Mouse (Mus musculus) lung, postnatal 4 days (tissue): ENCODE data around the gene Hist1h2bf.
"Not testable (repeated sequence)": the region's sequence is repeated elsewhere in the genome, so short reads cannot be mapped to it uniquely, and the experiment has no call there.

Experiments
- DNase-seq, 2 experiments: peaks; one replicate each; pipeline ENCODE4 v3.0.0; 2021

Hist1h2bf gene

DNA sequence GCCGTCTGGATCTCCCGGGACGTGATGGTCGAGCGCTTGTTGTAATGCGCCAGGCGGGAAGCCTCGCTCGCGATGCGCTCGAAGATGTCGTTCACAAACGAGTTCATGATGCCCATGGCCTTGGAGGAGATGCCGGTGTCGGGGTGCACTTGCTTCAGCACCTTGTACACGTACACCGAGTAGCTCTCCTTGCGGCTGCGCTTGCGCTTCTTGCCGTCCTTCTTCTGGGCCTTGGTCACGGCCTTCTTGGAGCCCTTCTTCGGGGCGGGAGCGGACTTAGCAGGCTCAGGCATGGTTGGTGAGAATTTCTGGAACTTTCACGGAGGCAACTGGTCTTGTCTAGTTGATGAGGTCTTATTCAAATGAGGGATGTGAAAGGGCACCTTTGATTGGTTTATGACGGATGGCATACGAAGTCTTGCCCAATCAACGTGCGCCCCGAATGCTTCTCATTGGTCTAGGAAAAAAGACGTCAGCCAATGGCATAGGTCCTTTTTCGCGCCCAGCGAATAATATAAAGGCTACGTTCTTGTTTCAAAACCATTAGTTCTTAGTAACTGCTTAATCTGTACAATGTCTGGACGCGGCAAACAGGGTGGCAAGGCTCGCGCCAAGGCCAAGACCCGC is at the start of gene Hist1h2bf, which contains the start of gene Hist1h2ad:
Gene Hist1h2bf, minus strand, starts transcription at position 299 of the 627 bp plus-strand sequence.
Gene Hist1h2ad, plus strand, starts transcription at position 484 of the 627 bp plus-strand sequence.
- peak; percentile 93 to 94 for DNase-seq

DNA sequence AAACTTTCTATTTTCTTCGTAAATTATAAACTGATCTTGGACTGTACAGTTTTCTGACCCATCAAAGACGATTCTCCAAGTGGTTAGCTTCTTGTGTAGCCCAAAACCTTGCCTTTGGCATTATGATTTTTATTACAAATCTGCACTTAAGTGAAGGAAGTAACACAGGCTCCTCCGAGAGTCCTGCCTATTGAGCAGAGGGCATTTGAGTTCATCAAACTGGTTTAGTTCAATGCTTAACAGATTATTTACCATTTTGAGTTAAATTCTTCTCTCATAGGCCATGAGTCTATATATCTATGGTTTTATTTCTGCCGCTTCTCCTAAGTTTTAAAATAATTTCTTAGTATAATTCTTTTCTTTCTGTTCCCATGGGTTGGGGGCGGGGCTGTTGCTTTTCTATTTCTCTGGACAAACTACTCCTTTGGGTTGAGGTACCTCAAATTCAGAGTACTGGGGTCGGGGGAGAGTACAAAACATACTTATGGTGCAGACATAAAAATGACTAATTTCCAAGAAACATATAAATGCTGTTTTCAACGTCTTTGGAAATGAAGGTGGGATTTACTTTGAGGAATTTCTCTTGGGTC is 49.0 kb upstream of the Hist1h2bf start:
- peak in 1 of 2 experiments; percentile 20 for DNase-seq

GRCm38 (mm10) chr13:23622175-23622671 is 48.2 kb upstream of the Hist1h2bf start, which contains the start of gene Hist1h1e:
Hist1h1e (minus strand) TSS chr13:23622558.
- DNase-seq: peak; percentile 95

GRCm38 (mm10) chr13:23621532-23622174 is 47.7 kb upstream of the Hist1h2bf start:
- peak; percentile 77 to 82 for DNase-seq

DNA sequence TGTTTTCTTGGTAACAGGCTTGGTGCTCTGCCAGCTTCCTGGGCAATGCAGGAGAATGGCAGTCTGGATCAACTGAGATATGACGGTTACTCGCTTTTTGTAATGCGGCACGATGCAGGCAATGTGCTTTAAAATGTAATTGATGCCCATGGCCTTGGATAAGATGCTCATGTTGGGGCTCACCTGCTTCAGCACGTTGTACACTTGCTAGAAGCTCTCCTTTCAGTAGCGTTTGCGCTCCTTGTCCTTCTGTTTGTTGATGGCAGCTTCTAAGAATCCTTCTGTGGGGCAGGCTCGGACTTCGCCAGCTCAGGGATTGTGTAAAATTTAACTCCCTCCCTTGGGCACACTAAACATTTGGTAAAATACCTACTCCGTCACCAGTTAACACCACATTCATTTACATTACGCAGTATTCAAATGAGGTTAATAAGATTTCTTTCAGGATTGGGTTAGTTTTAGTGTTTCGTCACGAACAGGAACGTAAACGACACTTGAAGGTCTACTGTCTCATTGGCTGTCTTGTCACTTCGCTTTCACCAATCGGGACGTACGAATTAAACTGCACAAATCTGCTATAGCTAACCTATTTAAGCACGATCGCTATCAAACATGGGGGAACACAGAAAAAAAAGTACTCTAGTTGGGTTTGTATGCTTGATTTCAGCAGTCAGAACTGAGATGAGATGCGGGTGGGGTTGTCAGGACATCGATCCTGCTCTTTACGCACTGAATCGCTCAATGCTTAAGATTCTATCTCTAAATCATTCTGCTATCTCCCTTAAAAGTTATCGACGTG is 46.9 kb upstream of the Hist1h2bf start, which contains the start of gene Hist1h2be:
Gene Hist1h2be, minus strand, starts transcription at position 392 of the 799 bp plus-strand sequence.
- peak; percentile 62 to 73 for DNase-seq

DNA sequence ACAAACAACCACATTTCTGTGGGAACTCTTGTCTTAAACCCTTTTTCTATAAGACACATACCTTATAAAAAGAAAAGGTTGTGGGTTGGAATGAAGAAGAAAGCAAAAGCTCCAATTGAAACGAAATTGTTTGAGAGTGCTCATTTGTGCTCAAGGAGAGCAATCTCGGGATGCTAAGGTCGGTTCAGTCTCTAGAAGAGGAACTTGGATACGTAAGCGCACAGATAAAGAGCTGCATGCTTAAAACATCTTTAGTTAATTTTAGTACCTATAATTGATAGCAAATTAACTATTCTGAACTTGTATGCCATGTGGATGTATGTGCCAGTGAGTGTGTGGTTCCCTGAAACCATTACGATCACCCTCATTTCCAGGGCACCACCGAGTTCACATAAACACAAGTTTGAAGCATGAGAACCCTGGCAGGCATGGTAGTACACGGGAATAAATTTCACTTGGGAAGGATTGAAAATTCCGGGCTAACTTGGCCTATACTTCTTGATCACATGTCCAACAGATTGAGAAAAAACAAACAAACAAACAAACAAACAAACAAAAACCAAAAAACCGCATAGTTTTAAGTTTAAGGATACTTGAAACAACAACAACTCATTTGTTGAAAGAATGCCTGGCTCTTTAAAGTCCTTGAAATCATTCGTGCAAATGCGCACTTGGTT is 46.2 kb upstream of the Hist1h2bf start:
- DNase-seq: no peak

- DNase-seq: no peak
These were observed 37.6 kb upstream of the Hist1h2bf start for GRCm38 (mm10) chr13:23611638-23612037.

DNA sequence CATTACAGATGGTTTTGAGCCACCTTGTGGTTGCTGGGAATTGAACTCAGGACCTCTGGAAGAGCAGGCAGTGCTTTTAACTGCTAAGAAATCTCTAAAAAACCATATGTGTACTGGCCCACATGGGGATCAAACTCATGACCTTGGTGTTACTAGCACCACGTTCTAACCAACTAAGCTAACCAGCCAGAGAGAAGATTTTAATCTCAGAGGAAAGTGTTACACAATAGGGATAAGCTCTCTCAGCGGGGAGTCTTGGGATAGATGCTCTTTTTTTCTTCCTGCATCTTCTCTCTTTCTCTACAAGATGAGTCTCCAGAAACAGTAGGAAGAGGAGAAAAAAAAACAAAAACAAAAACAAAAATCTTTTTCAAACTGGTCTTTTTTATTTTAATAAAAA is 36.4 kb upstream of the Hist1h2bf start:
- no peak for DNase-seq

GRCm38 (mm10) chr13:23609844-23610243 is 35.8 kb upstream of the Hist1h2bf start:
- DNase-seq: no peak

DNA sequence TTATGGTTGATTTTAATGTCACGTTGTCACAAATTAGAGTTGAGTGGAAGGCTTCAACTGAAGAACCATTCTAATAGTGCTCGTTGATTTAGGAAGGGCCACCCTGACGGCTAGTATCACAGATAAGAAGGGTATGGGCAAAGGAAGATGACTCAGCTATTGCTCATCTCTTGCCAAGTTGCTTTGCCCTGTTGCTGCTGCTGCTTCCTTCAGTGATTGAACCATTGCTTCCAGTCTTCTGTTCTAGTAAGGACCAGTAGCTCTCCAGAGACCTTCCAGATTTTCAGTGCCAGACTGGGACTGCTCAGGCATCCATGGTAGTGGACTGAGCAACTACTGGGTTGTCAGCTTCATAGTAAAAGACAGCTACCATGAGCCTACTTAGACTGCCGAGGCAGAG is 35.2 kb upstream of the Hist1h2bf start:
- DNase-seq: no peak

- no peak for DNase-seq
These were observed 31.1 kb upstream of the Hist1h2bf start for GRCm38 (mm10) chr13:23605052-23605451.

GRCm38 (mm10) chr13:23604452-23604851 is 30.5 kb upstream of the Hist1h2bf start:
- no peak for DNase-seq

- DNase-seq: peak in 1 of 2 experiments; percentile 18
These were observed 29.2 kb upstream of the Hist1h2bf start for GRCm38 (mm10) chr13:23603182-23603699.

- peak; percentile 70 to 87 for DNase-seq
These were observed 24.0 kb upstream of the Hist1h2bf start for GRCm38 (mm10) chr13:23597957-23598356.

DNA sequence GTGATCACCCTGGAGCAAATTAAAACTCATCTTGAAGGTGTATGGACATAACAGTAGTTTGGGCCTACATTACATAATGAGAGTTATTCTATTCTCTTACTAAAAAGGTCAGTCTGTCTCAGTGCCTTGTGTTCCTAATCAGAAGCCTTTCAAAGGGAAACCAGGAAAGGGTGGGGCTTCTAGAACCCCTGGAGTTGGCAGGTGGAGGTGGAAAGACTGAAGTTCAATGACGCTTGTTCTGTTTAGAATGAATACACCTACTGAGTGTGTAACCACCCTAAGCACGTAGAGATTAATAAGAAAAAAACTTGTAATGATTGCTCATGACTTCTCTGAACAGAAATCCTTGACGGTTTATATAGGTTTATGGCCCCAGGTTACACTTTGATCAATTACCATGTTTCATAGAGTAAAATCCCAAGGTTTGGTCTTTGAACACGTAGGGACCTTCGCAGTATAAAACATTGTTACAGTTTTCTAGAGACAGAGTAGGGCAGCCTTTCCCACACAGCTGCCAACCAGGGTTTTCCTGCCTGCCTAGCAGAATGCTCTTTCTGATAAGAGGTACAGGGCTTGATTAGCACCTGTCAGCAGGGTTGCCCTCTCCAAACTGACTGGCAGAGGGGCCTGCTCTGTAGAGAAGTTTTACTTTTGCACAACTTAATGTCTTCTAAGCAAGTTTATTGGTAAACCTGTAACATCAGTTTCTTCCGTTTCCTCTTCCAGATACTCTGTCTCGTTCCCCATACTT is 21.8 kb upstream of the Hist1h2bf start:
- no peak for DNase-seq

GRCm38 (mm10) chr13:23595185-23595584 is 21.2 kb upstream of the Hist1h2bf start:
- no peak for DNase-seq

DNA sequence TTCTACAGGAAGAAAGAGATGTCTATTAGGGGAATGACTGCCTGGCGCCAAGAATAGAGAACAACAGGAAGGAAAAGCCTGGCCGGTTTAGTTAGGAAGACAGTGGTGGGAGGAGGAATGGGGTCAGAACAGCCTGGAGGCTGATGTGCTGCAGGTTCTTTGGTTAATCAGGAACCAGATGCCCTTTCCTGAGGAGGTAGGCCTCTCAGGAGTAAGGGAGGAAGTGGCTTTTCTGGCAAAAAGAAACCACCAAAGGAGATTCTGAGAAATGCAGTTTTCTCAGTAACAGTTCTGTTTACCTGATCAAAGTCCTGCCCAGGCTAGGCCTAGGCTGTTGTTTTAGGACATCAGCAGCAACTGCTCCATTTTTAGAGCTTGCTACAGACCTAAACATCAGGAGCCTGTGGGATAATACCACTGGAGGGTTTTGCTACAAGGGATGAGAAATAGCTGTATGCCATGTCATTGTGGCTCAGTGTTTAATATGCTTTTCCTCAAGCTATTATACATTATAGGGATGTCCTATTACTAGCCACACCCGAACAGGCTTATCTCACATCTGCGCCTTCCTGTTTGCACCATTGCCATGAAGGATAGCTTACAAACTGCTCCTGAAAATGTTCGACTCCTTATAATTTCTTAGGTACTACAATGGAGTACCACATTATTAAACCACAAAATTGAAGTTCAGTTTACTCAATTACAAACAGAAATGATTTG is 19.2 kb upstream of the Hist1h2bf start:
- peak in 1 of 2 experiments; percentile 25 for DNase-seq

DNA sequence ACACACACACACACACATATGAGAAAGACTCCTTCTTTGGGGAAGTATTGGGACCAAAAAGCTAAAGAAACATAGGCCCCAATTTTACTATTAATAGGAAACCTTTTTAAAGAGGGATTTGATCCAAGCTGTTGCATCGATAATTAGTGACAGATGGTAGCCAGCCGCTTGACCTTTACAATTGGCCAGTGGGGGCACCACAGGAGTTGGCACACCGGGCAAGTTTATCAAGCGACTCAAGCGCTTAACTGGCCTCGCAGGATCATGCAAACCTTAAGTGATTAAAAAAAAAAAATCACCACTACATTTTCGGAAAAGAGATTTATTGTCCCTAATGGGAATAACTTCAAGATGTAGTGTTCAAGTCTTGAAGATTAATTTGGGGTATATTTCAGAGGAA is 18.6 kb upstream of the Hist1h2bf start:
- DNase-seq: no peak

- not testable (repeated sequence) for DNase-seq
These were observed 17.9 kb upstream of the Hist1h2bf start for GRCm38 (mm10) chr13:23591886-23592285.

GRCm38 (mm10) chr13:23591206-23591605 is 17.2 kb upstream of the Hist1h2bf start:
- no peak for DNase-seq

- DNase-seq: no peak
These were observed 12.9 kb upstream of the Hist1h2bf start for GRCm38 (mm10) chr13:23586940-23587225.
